Mouse (Mus musculus): ENCODE results near the gene D230025D16Rik. TPM values are rescaled to one million over a fixed set of nuclear protein-coding genes. Genes with fewer than 3 reads are reported as not detected.

D230025D16Rik gene
- polyA plus RNA-seq, 1 experiment from 2014 or later, result 29.2 TPM

Other genes with a start within 250 kb of the D230025D16Rik start
- not detected in 2 replicates for gene Ces2h, start 224.3 kb upstream of the D230025D16Rik start, polyA plus RNA-seq (2015; fragmentation: Nextera tagmentation; extraction: Ambion mirVana)
- not detected in 2 replicates for gene Ces3a, start 176.5 kb upstream of the D230025D16Rik start, polyA plus RNA-seq (2015; fragmentation: Nextera tagmentation; extraction: Ambion mirVana)
- not detected in 2 replicates for gene Ces3b, start 141.4 kb upstream of the D230025D16Rik start, polyA plus RNA-seq (2015; fragmentation: Nextera tagmentation; extraction: Ambion mirVana)
- gene Ces4a, start 93.3 kb upstream of the D230025D16Rik start, polyA plus RNA-seq (2015; fragmentation: Nextera tagmentation; extraction: Ambion mirVana), result 0.13 TPM in 1 of 2 replicates, not detected in the other
- gene Cbfb, start 54.5 kb upstream of the D230025D16Rik start, polyA plus RNA-seq (2015; fragmentation: Nextera tagmentation; extraction: Ambion mirVana), result 28.8 and 29.0 TPM in 2 replicates
- gene B3gnt9, start 30.0 kb downstream of the D230025D16Rik start, polyA plus RNA-seq (2015; fragmentation: Nextera tagmentation; extraction: Ambion mirVana), result 9.9 TPM in 2 replicates
- 18.3 and 19.3 TPM in 2 replicates for gene Tradd, start 39.5 kb downstream of the D230025D16Rik start, polyA plus RNA-seq (2015; fragmentation: Nextera tagmentation; extraction: Ambion mirVana)
- gene Fbxl8, start 39.5 kb downstream of the D230025D16Rik start, polyA plus RNA-seq (2015; fragmentation: Nextera tagmentation; extraction: Ambion mirVana), result 1.3 and 1.6 TPM in 2 replicates
- 0.54 and 0.76 TPM in 2 replicates for gene Hsf4, start 44.7 kb downstream of the D230025D16Rik start, polyA plus RNA-seq (2015; fragmentation: Nextera tagmentation; extraction: Ambion mirVana)
- 5.2 and 5.7 TPM in 2 replicates for gene Nol3, start 51.0 kb downstream of the D230025D16Rik start, polyA plus RNA-seq (2015; fragmentation: Nextera tagmentation; extraction: Ambion mirVana)
- 124 and 146 TPM in 2 replicates for gene 4931428F04Rik, start 64.7 kb downstream of the D230025D16Rik start, polyA plus RNA-seq (2015; fragmentation: Nextera tagmentation; extraction: Ambion mirVana)
- 11.6 and 14.2 TPM in 2 replicates for gene Exoc3l, start 71.0 kb downstream of the D230025D16Rik start, polyA plus RNA-seq (2015; fragmentation: Nextera tagmentation; extraction: Ambion mirVana)
- gene E2f4, start 72.5 kb downstream of the D230025D16Rik start, polyA plus RNA-seq (2015; fragmentation: Nextera tagmentation; extraction: Ambion mirVana), result 44.0 and 51.0 TPM in 2 replicates
- gene Elmo3, start 80.5 kb downstream of the D230025D16Rik start, polyA plus RNA-seq (2015; fragmentation: Nextera tagmentation; extraction: Ambion mirVana), result 1.3 and 1.5 TPM in 2 replicates
- 0.80 and 0.85 TPM in 2 replicates for gene Lrrc29, start 101.1 kb downstream of the D230025D16Rik start, polyA plus RNA-seq (2015; fragmentation: Nextera tagmentation; extraction: Ambion mirVana)
- gene Tmem208, start 101.2 kb downstream of the D230025D16Rik start, polyA plus RNA-seq (2015; fragmentation: Nextera tagmentation; extraction: Ambion mirVana), result 132 and 143 TPM in 2 replicates
- 0.69 and 0.87 TPM in 2 replicates for gene Fhod1, start 122.8 kb downstream of the D230025D16Rik start, polyA plus RNA-seq (2015; fragmentation: Nextera tagmentation; extraction: Ambion mirVana)
- 11.8 and 13.8 TPM in 2 replicates for gene Slc9a5, start 123.7 kb downstream of the D230025D16Rik start, polyA plus RNA-seq (2015; fragmentation: Nextera tagmentation; extraction: Ambion mirVana)
- gene Plekhg4, start 148.1 kb downstream of the D230025D16Rik start, polyA plus RNA-seq (2015; fragmentation: Nextera tagmentation; extraction: Ambion mirVana), result 2.2 and 2.8 TPM in 2 replicates
- not detected in 2 replicates for gene Kctd19, start 188.4 kb downstream of the D230025D16Rik start, polyA plus RNA-seq (2015; fragmentation: Nextera tagmentation; extraction: Ambion mirVana)
- gene Lrrc36, start 188.4 kb downstream of the D230025D16Rik start, polyA plus RNA-seq (2015; fragmentation: Nextera tagmentation; extraction: Ambion mirVana), result 0.75 and 1.3 TPM in 2 replicates
- 197 and 207 TPM in 2 replicates for gene Tppp3, start 246.4 kb downstream of the D230025D16Rik start, polyA plus RNA-seq (2015; fragmentation: Nextera tagmentation; extraction: Ambion mirVana)

All from hindbrain, embryonic 15.5 days (tissue).